Mouse (Mus musculus) hindbrain, postnatal 0 days (tissue): Measurements from ENCODE around the gene Lrrc42. TPM values are rescaled to one million over a fixed set of nuclear protein-coding genes. Genes with fewer than 3 reads are reported as not detected.

Experiments used
- ATAC-seq: fragments of 200-750 bp; cut with Nextera tagmentation; 2 replicates; pipeline ENCODE4 v1.8.0; 2017; ENCODE audit warnings: mild to moderate bottlenecking, moderate TSS enrichment, moderate library complexity
- DNase-seq: peaks from one replicate; pipeline ENCODE4 v3.0.0-alpha.2; 2015; ENCODE audit warnings: low spot score
- H3K27ac ChIP-seq: fragments of 300-500 bp; sonication (generic); 2 replicates; pipeline ENCODE4 v1.5.1; 2014; ENCODE audit warnings: mild to moderate bottlenecking
- H3K27me3 ChIP-seq: fragments of 300-500 bp; sonication (generic); 2 replicates; pipeline ENCODE4 v1.6.1; 2014; ENCODE audit warnings: low read length, mixed read lengths; ENCODE audit not compliant: insufficient read depth
- H3K36me3 ChIP-seq: fragments of 300-500 bp; sonication (generic); 2 replicates; pipeline ENCODE4 v1.6.1; 2014; ENCODE audit warnings: low read length, mixed read lengths; ENCODE audit not compliant: insufficient read depth
- H3K4me1 ChIP-seq: fragments of 300-500 bp; sonication (generic); 2 replicates; pipeline ENCODE4 v1.6.1; 2014; ENCODE audit warnings: antibody characterized with exemption, low read length, mixed read lengths; ENCODE audit not compliant: insufficient read depth
- H3K4me2 ChIP-seq: fragments of 300-500 bp; sonication (generic); 2 replicates; pipeline ENCODE4 v1.6.1; 2014; ENCODE audit warnings: low read depth, mild to moderate bottlenecking, low read length, moderate library complexity, mixed read lengths
- H3K4me3 ChIP-seq: fragments of 300-500 bp; sonication (generic); 2 replicates; pipeline ENCODE4 v1.5.1; 2014; ENCODE audit warnings: low read length
- H3K9ac ChIP-seq: fragments of 300-500 bp; sonication (generic); replicated peaks from 2 replicates; pipeline ENCODE4 v1.6.1; 2014; ENCODE audit warnings: mild to moderate bottlenecking, low read length, moderate library complexity, mixed read lengths
- H3K9me3 ChIP-seq: fragments of 300-500 bp; sonication (generic); 2 replicates; pipeline ENCODE4 v1.6.1; 2016; ENCODE audit warnings: low read length, mixed read lengths
- CTCF ChIP-seq: IDR thresholded peaks from 2 replicates; pipeline ENCODE4 v1.5.1; 2016; ENCODE audit warnings: antibody characterized with exemption, control low read depth, low read depth
- whole genome bisulfite sequencing: fragments of 180-500 bp; shearing (Covaris S2); extraction: QIAGEN DNeasy Blood & Tissue Kit; methylation state at CpG from one replicate; pipeline ENCODE4 v1.1.7; 2014; 5-methylcytosine and 5-hydroxymethylcytosine counted together
- polyA plus RNA-seq: library from polyadenylated mRNA; unstranded; fragments of >200 nt; fragmentation: Nextera tagmentation; extraction: Ambion mirVana; gene quantifications from 2 replicates; pipeline ENCODE4 v1.2.1, GENCODE M21; 2015
- total RNA-seq: library from RNA; depleted of rRNA; stranded (reverse); fragments of >200 nt; gene quantifications from 2 replicates; pipeline ENCODE4 v1.2.3, GENCODE M21; 2014

Gene Lrrc42
- total and polyA plus RNA-seq, 2 experiments from 2014 or later: 18.2 to 33.5 TPM

DNA sequence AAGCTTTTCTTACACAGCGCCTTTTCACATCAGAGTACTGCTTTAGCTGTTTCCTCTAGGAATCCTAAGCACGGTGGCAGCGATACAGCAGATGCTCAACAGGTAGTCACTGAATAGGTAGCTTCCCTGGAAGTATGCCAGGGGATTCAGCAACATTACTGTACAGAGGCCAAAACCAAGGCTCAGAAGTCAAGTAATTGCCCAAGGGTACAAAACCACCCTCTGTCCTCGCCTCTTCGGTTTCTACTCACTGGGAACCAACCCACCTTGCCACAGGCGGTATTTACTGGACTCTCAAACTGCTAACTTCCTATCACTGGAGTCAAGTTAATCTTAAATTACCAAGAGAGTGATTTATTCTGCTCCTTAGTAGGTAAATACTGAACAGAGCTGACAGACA, 13.1 kb downstream of the Lrrc42 start:
- no peak for DNase-seq
- no peaks in the 10 kb centered on the region for H3K9me3 ChIP-seq
- WGBS: 97% methylated on average over 6 of the region's 6 CpGs

DNA sequence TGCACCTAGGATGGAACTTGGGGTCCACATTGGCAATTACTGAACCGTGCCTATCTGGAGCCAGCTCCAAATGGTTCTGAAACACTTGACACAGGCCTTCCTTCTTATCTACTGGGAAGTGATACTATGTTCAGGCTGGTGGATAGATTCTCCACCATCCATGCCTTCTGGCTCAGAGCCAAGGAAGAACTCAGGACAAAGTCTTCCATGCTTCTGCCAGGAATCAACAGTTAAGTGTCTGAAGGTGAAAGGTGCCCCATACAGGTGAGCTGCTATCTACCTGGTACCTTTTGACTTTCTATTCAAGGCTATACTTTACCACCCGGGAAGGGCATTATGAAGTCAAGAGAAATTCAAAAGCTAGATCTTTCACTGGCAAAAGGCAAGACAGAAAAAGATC, 15.1 kb downstream of the Lrrc42 start:
- TF ChIP-seq CTCF: no peak
- no peak overlapping the region for H3K4me3 ChIP-seq
- no peaks in the 10 kb centered on the region for H3K9me3 ChIP-seq
- peaks cover 37% of the 10 kb centered on the region for H3K36me3 ChIP-seq
- no peak for DNase-seq
- no peak for ATAC-seq
- no peak overlapping the region for H3K4me2 ChIP-seq
- no peak overlapping the region for H3K27ac ChIP-seq
- no peaks in the 10 kb centered on the region for H3K4me1 ChIP-seq
- 90% methylated on average over 2 of the region's 2 CpGs for WGBS
- no peaks in the 10 kb centered on the region for H3K27me3 ChIP-seq
- no peak overlapping the region for H3K9ac ChIP-seq

More for the DNA sequence above, 13.1 kb downstream of the Lrrc42 start:
- TF ChIP-seq CTCF: no peak
- Histone ChIP-seq H3K27me3 (no peaks in the 10 kb centered on the region), H3K27ac (no peak overlapping the region), H3K9ac (no peak overlapping the region), H3K4me1 (no peaks in the 10 kb centered on the region), H3K4me2 (no peak overlapping the region), H3K4me3 (no peak overlapping the region), H3K36me3 (peaks cover 28% of the 10 kb centered on the region)
- ATAC-seq: no peak

DNA sequence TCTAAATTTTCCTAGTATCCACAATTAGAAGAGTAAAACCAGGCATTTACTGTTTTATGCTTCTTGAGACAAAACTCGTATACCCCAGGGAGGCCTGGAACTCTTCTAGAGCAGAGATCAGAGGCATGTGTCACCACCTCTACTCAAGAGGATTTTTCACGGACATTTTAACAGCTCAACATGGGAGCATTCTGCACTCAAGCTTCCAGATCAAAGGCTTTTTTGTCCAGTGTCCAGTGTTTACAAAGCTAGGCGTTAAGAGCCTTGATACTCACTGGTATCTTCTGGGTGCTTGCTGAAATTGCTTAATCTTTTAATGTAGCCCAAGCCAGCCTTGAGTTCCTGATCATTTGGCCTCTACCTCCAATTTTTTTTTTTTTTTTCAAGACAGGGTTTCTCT, 21.1 kb downstream of the Lrrc42 start:
- peaks cover 24% of the 10 kb centered on the region; the same call in 1 of the 2 replicates for H3K36me3 ChIP-seq
- no peak overlapping the region for H3K4me2 ChIP-seq

DNA sequence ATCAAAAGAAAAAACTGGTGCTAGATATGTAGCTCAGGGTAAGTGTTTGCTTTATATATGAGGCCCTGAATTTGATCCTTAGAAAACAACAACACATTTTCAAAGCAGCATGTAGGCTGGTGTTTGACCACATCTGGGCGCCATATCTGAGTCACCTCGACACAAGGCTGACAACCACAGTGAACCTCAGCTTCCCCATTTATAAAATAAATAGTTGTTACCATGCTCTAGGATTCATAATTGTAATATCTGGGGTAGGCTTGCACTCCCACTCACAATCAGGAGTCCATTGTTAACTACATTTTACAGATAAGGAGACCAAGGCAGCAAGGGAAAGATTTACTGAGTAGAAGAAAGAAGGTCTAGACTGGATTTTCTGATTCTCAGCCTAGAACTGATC, 27.0 kb downstream of the Lrrc42 start:
- no peaks in the 10 kb centered on the region for H3K36me3 ChIP-seq
- DNase-seq (no peak), ATAC-seq (no peak)
- H3K27ac ChIP-seq: no peak overlapping the region
- no peak overlapping the region for H3K4me2 ChIP-seq
- no peak for TF ChIP-seq CTCF
- H3K27me3 ChIP-seq: no peaks in the 10 kb centered on the region
- WGBS: 99% methylated on average over 2 of the region's 2 CpGs
- H3K9ac ChIP-seq: no peak overlapping the region
- H3K9me3 ChIP-seq: no peaks in the 10 kb centered on the region
- H3K4me3 ChIP-seq: no peak overlapping the region
- H3K4me1 ChIP-seq: no peaks in the 10 kb centered on the region

More for the DNA sequence above, 21.1 kb downstream of the Lrrc42 start:
- Histone ChIP-seq H3K27ac (no peak overlapping the region), H3K9me3 (no peaks in the 10 kb centered on the region), H3K4me1 (no peaks in the 10 kb centered on the region), H3K4me3 (no peak overlapping the region), H3K9ac (no peak overlapping the region), H3K27me3 (no peaks in the 10 kb centered on the region)
- DNase-seq (no peak), ATAC-seq (no peak)
- 65% methylated on average over 3 of the region's 3 CpGs for WGBS
- no peak for TF ChIP-seq CTCF

DNA sequence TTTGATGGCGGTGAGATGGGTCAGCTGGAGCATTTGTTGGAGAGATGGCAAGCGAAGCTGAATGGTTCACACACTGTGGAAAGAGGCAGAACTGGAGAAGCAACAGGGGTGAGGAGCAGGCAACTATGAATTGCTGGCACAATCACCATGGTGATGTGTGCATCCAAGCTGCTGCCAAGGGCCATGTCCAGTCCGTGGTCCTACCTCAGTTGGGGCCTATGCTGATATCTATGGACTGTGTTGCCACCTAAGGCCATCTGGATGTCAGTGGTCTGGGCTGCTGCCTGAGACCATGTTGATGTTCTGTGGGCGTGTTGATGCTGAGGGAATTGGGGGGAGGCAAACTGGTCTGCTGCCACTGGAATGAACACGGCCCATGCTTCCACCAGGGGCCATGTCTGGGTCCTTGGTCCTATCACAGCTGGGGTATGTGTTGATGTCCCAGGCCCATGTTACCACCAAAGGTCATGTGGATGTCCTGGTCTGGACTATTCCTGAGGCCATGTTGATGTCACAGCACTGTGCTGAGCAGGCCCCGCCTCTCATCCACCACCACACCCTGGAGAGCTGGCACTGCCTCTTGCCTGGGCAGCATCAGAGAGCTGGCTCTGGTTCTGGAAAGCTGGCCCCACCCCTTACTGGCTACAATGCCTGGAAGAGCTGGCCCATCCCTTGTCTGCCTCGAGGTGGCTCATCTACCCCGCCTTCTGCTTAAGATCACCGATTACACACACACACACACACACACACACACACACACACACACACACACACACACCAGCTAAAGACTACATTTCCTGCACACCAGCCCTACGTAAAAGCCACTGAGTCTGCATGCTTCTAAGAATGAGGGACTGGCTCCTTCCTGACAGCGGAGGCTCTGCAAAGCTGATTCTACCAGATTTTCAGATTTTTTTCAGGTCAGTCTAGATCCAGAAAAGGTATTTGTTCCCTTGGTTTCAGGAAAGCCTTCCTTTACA, 29.8 kb downstream of the Lrrc42 start:
- Histone ChIP-seq H3K9me3 (no peaks in the 10 kb centered on the region), H3K27ac (no peak overlapping the region), H3K9ac (no peak overlapping the region), H3K27me3 (no peaks in the 10 kb centered on the region), H3K36me3 (no peaks in the 10 kb centered on the region), H3K4me1 (no peaks in the 10 kb centered on the region), H3K4me3 (no peak overlapping the region), H3K4me2 (no peak overlapping the region)
- ATAC-seq (peak; percentile 86), DNase-seq (peak; percentile 66)
- whole genome bisulfite sequencing: 63% methylated on average over 11 of the region's 11 CpGs
- TF ChIP-seq CTCF: no peak

DNA sequence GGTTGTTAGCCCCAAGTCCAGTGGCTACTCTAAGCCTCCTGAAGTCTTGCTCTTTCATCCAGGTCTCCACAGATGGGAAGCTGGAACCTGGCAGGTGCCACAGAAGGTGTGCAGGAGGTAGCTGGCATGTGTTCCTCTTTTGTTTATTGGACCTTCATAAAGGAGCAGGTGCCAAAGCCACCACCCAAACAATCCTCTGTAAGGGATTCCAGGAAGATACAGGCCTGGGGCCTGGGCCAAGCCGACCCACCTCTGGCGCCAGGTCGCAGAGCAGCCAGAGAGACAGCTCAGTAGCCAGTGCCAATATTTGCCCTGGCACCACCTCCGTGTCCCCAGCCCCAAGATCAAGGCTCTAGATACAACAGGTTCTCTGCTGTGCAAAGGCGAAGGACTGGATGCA, 31.8 kb downstream of the Lrrc42 start:
- no peaks in the 10 kb centered on the region for H3K4me1 ChIP-seq
- H3K4me2 ChIP-seq: no peak overlapping the region
- TF ChIP-seq CTCF: no peak
- no peaks in the 10 kb centered on the region for H3K36me3 ChIP-seq
- no peak for DNase-seq
- no peak overlapping the region for H3K9ac ChIP-seq
- no peaks in the 10 kb centered on the region for H3K27me3 ChIP-seq
- no peaks in the 10 kb centered on the region for H3K9me3 ChIP-seq
- ATAC-seq: no peak
- no peak overlapping the region for H3K27ac ChIP-seq
- no peak overlapping the region for H3K4me3 ChIP-seq
- WGBS: 91% methylated on average over 5 of the region's 5 CpGs

DNA sequence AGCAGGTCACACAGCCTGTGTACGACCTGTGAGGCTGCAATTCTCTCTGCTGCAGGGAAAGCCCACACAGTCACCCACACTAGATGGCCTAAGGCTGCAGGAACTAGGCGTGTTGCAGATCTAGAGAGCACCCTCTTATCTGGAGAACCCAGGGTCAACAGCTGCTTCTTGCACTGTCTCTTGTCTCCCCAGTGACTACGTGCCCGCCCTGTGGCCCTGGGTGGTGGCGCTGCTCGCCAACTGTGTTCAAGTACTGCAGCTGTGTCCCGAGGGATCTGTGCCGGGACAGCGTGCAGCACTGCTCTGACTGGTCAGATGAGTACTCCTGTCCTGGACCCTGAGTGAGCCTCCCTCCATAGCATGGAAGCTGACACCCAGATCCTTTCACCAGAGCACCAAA, 35.8 kb downstream of the Lrrc42 start:
- Histone ChIP-seq H3K27me3 (no peaks in the 10 kb centered on the region), H3K9me3 (no peaks in the 10 kb centered on the region), H3K9ac (no peak overlapping the region), H3K36me3 (no peaks in the 10 kb centered on the region), H3K4me2 (no peak overlapping the region), H3K4me3 (no peak overlapping the region), H3K27ac (no peak overlapping the region), H3K4me1 (no peaks in the 10 kb centered on the region)
- 84% methylated on average over 9 of the region's 9 CpGs for WGBS
- TF ChIP-seq CTCF: no peak
- no peak for ATAC-seq
- DNase-seq: no peak
